Comparison of ENCODE assay signal across 34 mouse cellular contexts in genomic region chr10:63352111-63352510, GRCm38 (mm10). TPM values are rescaled to one million over a fixed set of nuclear protein-coding genes. Genes with fewer than 3 reads are reported as not detected.
A peak's percentile ranks its signal among the peaks of the same experiment; 100 is the strongest.
DNase-seq lines count a peak whose midpoint lies in the region; ATAC-seq and TF ChIP-seq lines count a peak whose summit lies in the region.
"Had no signal": no experiment of that assay in that cellular context is flagged by ENCODE, and none has a peak within 500 bp of the region (broad histone marks: within the 10 kb centered on the region; RNA-seq: fewer than 3 reads in every experiment).

No protein-coding gene starts in this region.

- H3K4me3 ChIP-seq in hindbrain, postnatal 0 days (ENCODE audit: low read length) = no peak overlapping the region
- no peak overlapping the region for H3K4me3 ChIP-seq in hindbrain, embryonic 11.5 days (ENCODE audit: low read depth, low read length)
- H3K4me3 ChIP-seq: embryonic facial prominence, embryonic 13.5 days; erythroblast, embryonic 14.5 days; gastrocnemius, adult 2 months; midbrain, embryonic 10.5 days; midbrain, embryonic 15.5 days; neural tube, embryonic 15.5 days had no signal

- no peaks in the 10 kb centered on the region for H3K4me1 ChIP-seq in hindbrain, postnatal 0 days (ENCODE audit: insufficient read depth, low read length)
- H3K4me1 ChIP-seq in hindbrain, embryonic 11.5 days (replicated peaks; ENCODE audit: control insufficient read depth, insufficient read depth, low read length) = no peaks in the 10 kb centered on the region
- H3K4me1 ChIP-seq: embryonic facial prominence, embryonic 13.5 days; midbrain, embryonic 15.5 days; neural tube, embryonic 15.5 days had no signal

- ATAC-seq in hindbrain, postnatal 0 days = no peak
- no peak for ATAC-seq in hindbrain, embryonic 11.5 days (ENCODE audit: low FRiP score)
- ATAC-seq: forebrain, postnatal 0 days; inflammation-experienced regulatory T-cells, adult 6 months; midbrain, embryonic 15.5 days; Patski had no signal

- 63% methylated on average over 5 of the region's 5 CpGs for WGBS in hindbrain, postnatal 0 days
- 88% methylated on average over 5 of the region's 5 CpGs for WGBS in hindbrain, embryonic 11.5 days

- no peaks in the 10 kb centered on the region for H3K36me3 ChIP-seq in hindbrain, postnatal 0 days (ENCODE audit: insufficient read depth, low read length)
- no peaks in the 10 kb centered on the region for H3K36me3 ChIP-seq in hindbrain, embryonic 11.5 days (ENCODE audit: control insufficient read depth, insufficient read depth, low read length)
- H3K36me3 ChIP-seq: embryonic facial prominence, embryonic 13.5 days; midbrain, embryonic 10.5 days; midbrain, embryonic 15.5 days; neural tube, embryonic 15.5 days had no signal

- H3K9ac ChIP-seq in hindbrain, postnatal 0 days (replicated peaks; ENCODE audit: low read length) = no peak overlapping the region
- no peak overlapping the region for H3K9ac ChIP-seq in hindbrain, embryonic 11.5 days (ENCODE audit: low read depth, low read length)
- H3K9ac ChIP-seq: embryonic facial prominence, embryonic 13.5 days; forebrain, postnatal 0 days; hindbrain, embryonic 14.5 days; liver, embryonic 14.5 days; lung, embryonic 14.5 days; midbrain, embryonic 15.5 days; neural tube, embryonic 15.5 days had no signal

- intact Hi-C loops in left cerebral cortex, postnatal 14 days (cut with DNase I) = no loop called here

- no peaks in the 10 kb centered on the region for H3K27me3 ChIP-seq in hindbrain, postnatal 0 days (ENCODE audit: insufficient read depth, low read length)
- H3K27me3 ChIP-seq in hindbrain, embryonic 11.5 days (ENCODE audit: control insufficient read depth, insufficient read depth, low read length) = no peaks in the 10 kb centered on the region
- H3K27me3 ChIP-seq: embryonic facial prominence, embryonic 13.5 days; midbrain, embryonic 15.5 days; neural tube, embryonic 15.5 days; Patski had no signal

- H3K4me2 ChIP-seq in hindbrain, postnatal 0 days (ENCODE audit: low read depth, low read length) = no peak overlapping the region
- no peak overlapping the region for H3K4me2 ChIP-seq in hindbrain, embryonic 11.5 days (replicated peaks; ENCODE audit: low read depth, low read length)
- H3K4me2 ChIP-seq: embryonic facial prominence, embryonic 13.5 days; heart, embryonic 11.5 days; hindbrain, embryonic 14.5 days; lung, embryonic 14.5 days; midbrain, embryonic 15.5 days; neural tube, embryonic 15.5 days had no signal

- no peak for TF ChIP-seq CTCF in hindbrain, postnatal 0 days (IDR thresholded peaks at IDR 0.05; ENCODE audit: low read depth)

- no peak overlapping the region for H3K27ac ChIP-seq in hindbrain, postnatal 0 days
- H3K27ac ChIP-seq in hindbrain, embryonic 11.5 days (ENCODE audit: low read depth, low read length) = no peak overlapping the region
- H3K27ac ChIP-seq: embryonic facial prominence, embryonic 13.5 days; gastrocnemius, adult 2 months; hindbrain, embryonic 14.5 days; liver, embryonic 14.5 days; midbrain, embryonic 10.5 days; midbrain, embryonic 15.5 days; neural tube, embryonic 15.5 days had no signal

- no peaks in the 10 kb centered on the region for H3K9me3 ChIP-seq in hindbrain, postnatal 0 days (ENCODE audit: low read length)
- H3K9me3 ChIP-seq in hindbrain, embryonic 11.5 days (ENCODE audit: control insufficient read depth, low read length) = no peaks in the 10 kb centered on the region
- H3K9me3 ChIP-seq: midbrain, embryonic 10.5 days; midbrain, embryonic 15.5 days; neural tube, embryonic 15.5 days had no signal

- peak; percentile 6 for DNase-seq in hindbrain, postnatal 0 days (ENCODE audit: low spot score)
- DNase-seq in hindbrain, embryonic 11.5 days (ENCODE audit: low spot score) = no peak
- DNase-seq in adipocyte (ENCODE audit: low spot score) = peak; percentile 10
- peak; percentile 42 to 50 for DNase-seq in left cerebral cortex, postnatal 14 days (ENCODE audit: low spot score in 2 of 2)
- DNase-seq in right cerebral cortex, postnatal 36 days (ENCODE audit: low spot score in 2 of 2) = peak; percentile 14 to 45
- no peak for DNase-seq in kidney, adult 18-20 months
- no peak for DNase-seq in heart, postnatal 4 days
- DNase-seq: adrenal gland, postnatal 14 days; cerebellum, adult 18-20 months; cerebellum, postnatal 10 days; forebrain, postnatal 0 days; gastrocnemius, adult 2 months; gastrocnemius, postnatal 36 days; heart, adult 18-20 months; heart, postnatal 36 days; kidney, adult 11 months; kidney, postnatal 36 days; layer of hippocampus, postnatal 36 days; liver; lung, embryonic 14.5 days; retina, postnatal 1 day; spleen, adult 18-20 months; thymus, adult 18-20 months; thymus, postnatal 36 days had no signal

RNA-seq across cellular contexts. Expression of gene Sirt1, which starts 29.4 kb away (rescaled TPM):
- 11.0 and 12.6 TPM in 2 replicates for total RNA-seq in hindbrain, postnatal 0 days (2014; rRNA removed)
- polyA plus RNA-seq in hindbrain, postnatal 0 days (2015; fragmentation: Nextera tagmentation; extraction: Ambion mirVana) = 3.2 and 3.5 TPM in 2 replicates
- 8.4 and 11.2 TPM in 2 replicates for polyA plus RNA-seq in hindbrain, embryonic 11.5 days (2014; fragmentation: Nextera tagmentation; extraction: Ambion mirVana)
- 10 to 100 TPM; 11.4 to 13.4 TPM for total RNA-seq in left cerebral cortex, postnatal 14 days (2021)
- 10 to 100 TPM; 13.2 to 14.3 TPM for total RNA-seq in heart, postnatal 4 days (2021)

RNA-seq across cellular contexts. Expression of gene Dnajc12, which starts 30.1 kb away (rescaled TPM):
- total RNA-seq in hindbrain, postnatal 0 days (2014; rRNA removed) = 6.6 and 8.4 TPM in 2 replicates
- 23.4 and 24.2 TPM in 2 replicates for polyA plus RNA-seq in hindbrain, postnatal 0 days (2015; fragmentation: Nextera tagmentation; extraction: Ambion mirVana)
- polyA plus RNA-seq in hindbrain, embryonic 11.5 days (2014; fragmentation: Nextera tagmentation; extraction: Ambion mirVana) = 12.5 and 19.6 TPM in 2 replicates
- total RNA-seq in left cerebral cortex, postnatal 14 days (2021) = 10 to 100 TPM; 13.0 to 14.0 TPM
- 1 to 10 TPM; 5.5 to 8.7 TPM for total RNA-seq in heart, postnatal 4 days (2021)

Comparison
In these comparisons a context has a peak if more than half of its experiments do, and no peak if none do; other contexts are left out.
1. DNase-seq: peak in hindbrain, postnatal 0 days (single experiment), adipocyte (single experiment), left cerebral cortex, postnatal 14 days (2 of 2) and right cerebral cortex, postnatal 36 days (2 of 2); none in hindbrain, embryonic 11.5 days (single experiment), kidney, adult 18-20 months (single experiment) and heart, postnatal 4 days (single experiment).